Mouse (Mus musculus) hindbrain, postnatal 0 days (tissue): Measurements from ENCODE around the gene Serpinf2. TPM values are rescaled to one million over a fixed set of nuclear protein-coding genes. Genes with fewer than 3 reads are reported as not detected.

Source experiments
- ATAC-seq: fragments of 200-750 bp; cut with Nextera tagmentation; 2 replicates; pipeline ENCODE4 v1.8.0; 2017; ENCODE audit warnings: mild to moderate bottlenecking, moderate TSS enrichment, moderate library complexity
- DNase-seq: peaks from one replicate; pipeline ENCODE4 v3.0.0-alpha.2; 2015; ENCODE audit warnings: low spot score
- H3K27ac ChIP-seq: fragments of 300-500 bp; sonication (generic); 2 replicates; pipeline ENCODE4 v1.5.1; 2014; ENCODE audit warnings: mild to moderate bottlenecking
- H3K27me3 ChIP-seq: fragments of 300-500 bp; sonication (generic); 2 replicates; pipeline ENCODE4 v1.6.1; 2014; ENCODE audit warnings: low read length, mixed read lengths; ENCODE audit not compliant: insufficient read depth
- H3K36me3 ChIP-seq: fragments of 300-500 bp; sonication (generic); 2 replicates; pipeline ENCODE4 v1.6.1; 2014; ENCODE audit warnings: low read length, mixed read lengths; ENCODE audit not compliant: insufficient read depth
- H3K4me1 ChIP-seq: fragments of 300-500 bp; sonication (generic); 2 replicates; pipeline ENCODE4 v1.6.1; 2014; ENCODE audit warnings: antibody characterized with exemption, low read length, mixed read lengths; ENCODE audit not compliant: insufficient read depth
- H3K4me2 ChIP-seq: fragments of 300-500 bp; sonication (generic); 2 replicates; pipeline ENCODE4 v1.6.1; 2014; ENCODE audit warnings: low read depth, mild to moderate bottlenecking, low read length, moderate library complexity, mixed read lengths
- H3K4me3 ChIP-seq: fragments of 300-500 bp; sonication (generic); 2 replicates; pipeline ENCODE4 v1.5.1; 2014; ENCODE audit warnings: low read length
- H3K9ac ChIP-seq: fragments of 300-500 bp; sonication (generic); replicated peaks from 2 replicates; pipeline ENCODE4 v1.6.1; 2014; ENCODE audit warnings: mild to moderate bottlenecking, low read length, moderate library complexity, mixed read lengths
- H3K9me3 ChIP-seq: fragments of 300-500 bp; sonication (generic); 2 replicates; pipeline ENCODE4 v1.6.1; 2016; ENCODE audit warnings: low read length, mixed read lengths
- CTCF ChIP-seq: IDR thresholded peaks from 2 replicates; pipeline ENCODE4 v1.5.1; 2016; ENCODE audit warnings: antibody characterized with exemption, control low read depth, low read depth
- WGBS: fragments of 180-500 bp; shearing (Covaris S2); extraction: QIAGEN DNeasy Blood & Tissue Kit; methylation state at CpG from one replicate; pipeline ENCODE4 v1.1.7; 2014; 5-methylcytosine and 5-hydroxymethylcytosine counted together
- polyA plus RNA-seq: library from polyadenylated mRNA; unstranded; fragments of >200 nt; fragmentation: Nextera tagmentation; extraction: Ambion mirVana; gene quantifications from 2 replicates; pipeline ENCODE4 v1.2.1, GENCODE M21; 2015
- total RNA-seq: library from RNA; depleted of rRNA; stranded (reverse); fragments of >200 nt; gene quantifications from 2 replicates; pipeline ENCODE4 v1.2.3, GENCODE M21; 2014

Gene Serpinf2
- total and polyA plus RNA-seq, 2 experiments from 2014 or later: 0.05 TPM; not detected in 1

GRCm38 (mm10) chr11:75421375-75422012 lies 17.9 kb downstream of the Serpinf2 start:
- H3K9me3 ChIP-seq: no peaks in the 10 kb centered on the region
- H3K9ac ChIP-seq: no peak overlapping the region
- DNase-seq (no peak), ATAC-seq (no peak)
- H3K4me1 ChIP-seq: no peaks in the 10 kb centered on the region
- H3K36me3 ChIP-seq: no peaks in the 10 kb centered on the region
- no peaks in the 10 kb centered on the region for H3K27me3 ChIP-seq
- H3K4me3 ChIP-seq: no peak overlapping the region
- H3K27ac ChIP-seq: no peak overlapping the region
- TF ChIP-seq CTCF: no peak
- H3K4me2 ChIP-seq: no peak overlapping the region
- 46% methylated on average over 6 of the region's 6 CpGs for WGBS

GRCm38 (mm10) chr11:75420810-75421374 lies 18.5 kb downstream of the Serpinf2 start:
- 80% methylated on average over 5 of the region's 5 CpGs for WGBS
- no peak overlapping the region for H3K4me2 ChIP-seq
- H3K27ac ChIP-seq: no peak overlapping the region
- no peaks in the 10 kb centered on the region for H3K36me3 ChIP-seq
- H3K27me3 ChIP-seq: no peaks in the 10 kb centered on the region
- DNase-seq (no peak), ATAC-seq (no peak)
- no peak for TF ChIP-seq CTCF
- H3K4me3 ChIP-seq: no peak overlapping the region
- no peaks in the 10 kb centered on the region for H3K9me3 ChIP-seq
- H3K4me1 ChIP-seq: no peaks in the 10 kb centered on the region
- H3K9ac ChIP-seq: no peak overlapping the region

GRCm38 (mm10) chr11:75420037-75420436 lies 19.4 kb downstream of the Serpinf2 start:
- Histone ChIP-seq H3K27ac (no peak overlapping the region), H3K4me1 (no peaks in the 10 kb centered on the region), H3K36me3 (no peaks in the 10 kb centered on the region), H3K9me3 (no peaks in the 10 kb centered on the region), H3K27me3 (no peaks in the 10 kb centered on the region), H3K4me3 (no peak overlapping the region), H3K9ac (no peak overlapping the region), H3K4me2 (no peak overlapping the region)
- 82% methylated on average over 7 of the region's 7 CpGs for WGBS
- ATAC-seq (no peak), DNase-seq (no peak)
- no peak for TF ChIP-seq CTCF

- H3K27ac ChIP-seq: no peak overlapping the region
- H3K9ac ChIP-seq: no peak overlapping the region
- H3K4me2 ChIP-seq: no peak overlapping the region
- H3K4me1 ChIP-seq: no peaks in the 10 kb centered on the region
- H3K9me3 ChIP-seq: no peaks in the 10 kb centered on the region
- TF ChIP-seq CTCF: no peak
- DNase-seq (no peak), ATAC-seq (no peak)
- no peak overlapping the region for H3K4me3 ChIP-seq
- no peaks in the 10 kb centered on the region for H3K27me3 ChIP-seq
- H3K36me3 ChIP-seq: no peaks in the 10 kb centered on the region
- WGBS: 84% methylated on average over 13 of the region's 13 CpGs
These were observed 23.4 kb downstream of the Serpinf2 start for GRCm38 (mm10) chr11:75415994-75416393.

- DNase-seq (peak; percentile 12), ATAC-seq (0 out of 2 replicates have a peak, but pooled peaks have one; percentile 40)
- no peaks in the 10 kb centered on the region for H3K27me3 ChIP-seq
- H3K36me3 ChIP-seq: no peaks in the 10 kb centered on the region
- H3K4me3 ChIP-seq: no peak overlapping the region
- H3K4me1 ChIP-seq: no peaks in the 10 kb centered on the region
- TF ChIP-seq CTCF: no peak
- no peak overlapping the region for H3K9ac ChIP-seq
- no peak overlapping the region for H3K4me2 ChIP-seq
- no peaks in the 10 kb centered on the region for H3K9me3 ChIP-seq
- 32% methylated on average over 7 of the region's 7 CpGs for WGBS
- H3K27ac ChIP-seq: no peak overlapping the region
These were observed 24.3 kb downstream of the Serpinf2 start for GRCm38 (mm10) chr11:75415096-75415495.

- H3K27ac ChIP-seq: no peak overlapping the region
- H3K9me3 ChIP-seq: no peaks in the 10 kb centered on the region
- H3K36me3 ChIP-seq: no peaks in the 10 kb centered on the region
- TF ChIP-seq CTCF: no peak
- no peak for DNase-seq
- 93% methylated on average over 7 of the region's 7 CpGs for WGBS
- ATAC-seq: no peak
- H3K4me2 ChIP-seq: no peak overlapping the region
- H3K4me3 ChIP-seq: no peak overlapping the region
- no peak overlapping the region for H3K9ac ChIP-seq
- no peaks in the 10 kb centered on the region for H3K4me1 ChIP-seq
- H3K27me3 ChIP-seq: no peaks in the 10 kb centered on the region
These were observed 28.8 kb downstream of the Serpinf2 start for GRCm38 (mm10) chr11:75410591-75410990.
